Mouse (Mus musculus) neural tube, embryonic 13.5 days (tissue): ENCODE results near the gene Nup98. TPM values are rescaled to one million over a fixed set of nuclear protein-coding genes. Genes with fewer than 3 reads are reported as not detected.

Experiments used
- ATAC-seq: fragments of 200-750 bp; cut with Nextera tagmentation; 2 replicates; pipeline ENCODE4 v1.8.0; 2017; ENCODE audit warnings: low read depth, mild to moderate bottlenecking, moderate TSS enrichment, moderate library complexity
- H3K27ac ChIP-seq: fragments of 300-500 bp; sonication (generic); replicated peaks from 2 replicates; pipeline ENCODE4 v1.5.1; 2015; ENCODE audit warnings: moderate library complexity, mild to moderate bottlenecking, inconsistent platforms
- H3K27me3 ChIP-seq: fragments of 300-500 bp; sonication (generic); 2 replicates; pipeline ENCODE4 v1.6.1; 2015; ENCODE audit warnings: mild to moderate bottlenecking, inconsistent platforms
- H3K36me3 ChIP-seq: fragments of 300-500 bp; sonication (generic); 2 replicates; pipeline ENCODE4 v1.6.1; 2015; ENCODE audit warnings: mild to moderate bottlenecking, inconsistent platforms
- H3K4me1 ChIP-seq: fragments of 300-500 bp; sonication (generic); replicated peaks from 2 replicates; pipeline ENCODE4 v1.6.1; 2015; ENCODE audit warnings: inconsistent platforms
- H3K4me2 ChIP-seq: fragments of 300-500 bp; sonication (generic); 2 replicates; pipeline ENCODE4 v1.6.1; 2015; ENCODE audit warnings: inconsistent platforms, mild to moderate bottlenecking, moderate library complexity
- H3K4me3 ChIP-seq: fragments of 300-500 bp; sonication (generic); 2 replicates; pipeline ENCODE4 v1.5.1; 2015; ENCODE audit warnings: mild to moderate bottlenecking, inconsistent platforms
- H3K9ac ChIP-seq: fragments of 300-500 bp; sonication (generic); 2 replicates; pipeline ENCODE4 v1.6.1; 2015; ENCODE audit warnings: moderate library complexity, mild to moderate bottlenecking, inconsistent platforms
- H3K9me3 ChIP-seq: fragments of 300-500 bp; sonication (generic); 2 replicates; pipeline ENCODE4 v1.6.1; 2016; ENCODE audit warnings: inconsistent platforms
- WGBS: fragments of 180-500 bp; shearing (Covaris S2); methylation state at CpG from one replicate; pipeline ENCODE4 v1.1.7; 2015; 5-methylcytosine and 5-hydroxymethylcytosine counted together
- polyA plus RNA-seq: library from polyadenylated mRNA; unstranded; fragments of >200 nt; fragmentation: Nextera tagmentation; extraction: Ambion mirVana; gene quantifications from 2 replicates; pipeline ENCODE4 v1.2.1, GENCODE M21; 2015

The Nup98 gene
- polyA plus RNA-seq, 1 experiment from 2014 or later: 21.6 TPM

GRCm38 (mm10) chr7:102246956-102247797 is 37.2 kb upstream of the Nup98 start:
- WGBS: 63% methylated on average over 12 of the region's 12 CpGs
- H3K4me3 ChIP-seq: no peak overlapping the region
- no peaks in the 10 kb centered on the region for H3K27me3 ChIP-seq
- 0 out of 2 replicates have a peak overlapping the region, but pooled peaks have one; percentile 5 for H3K27ac ChIP-seq
- 0 out of 2 replicates have a peak overlapping the region, but pooled peaks have one; percentile 22 for H3K9ac ChIP-seq
- H3K4me1 ChIP-seq: peaks cover 61% of the 10 kb centered on the region
- no peaks in the 10 kb centered on the region for H3K9me3 ChIP-seq
- ATAC-seq: no peak
- no peaks in the 10 kb centered on the region; the same call in 1 of the 2 replicates for H3K36me3 ChIP-seq
- H3K4me2 ChIP-seq: peak overlapping the region; percentile 92; the same call in 1 of the 2 replicates

GRCm38 (mm10) chr7:102246265-102246664 is 36.3 kb upstream of the Nup98 start:
- Histone ChIP-seq H3K4me2 (no peak overlapping the region), H3K36me3 (peaks cover under 1% of the 10 kb centered on the region; the same call in 1 of the 2 replicates), H3K27ac (no peak overlapping the region), H3K4me1 (peaks cover 59% of the 10 kb centered on the region), H3K9me3 (no peaks in the 10 kb centered on the region), H3K4me3 (no peak overlapping the region), H3K9ac (no peak overlapping the region), H3K27me3 (no peaks in the 10 kb centered on the region)
- 74% methylated on average over 6 of the region's 6 CpGs for WGBS
- no peak for ATAC-seq

GRCm38 (mm10) chr7:102245775-102246174 is 35.8 kb upstream of the Nup98 start:
- H3K36me3 ChIP-seq: peaks cover 5% of the 10 kb centered on the region
- H3K9me3 ChIP-seq: no peaks in the 10 kb centered on the region
- H3K4me2 ChIP-seq: no peak overlapping the region
- no peaks in the 10 kb centered on the region for H3K27me3 ChIP-seq
- H3K27ac ChIP-seq: peak overlapping the region; percentile 28; the same call in 1 of the 2 replicates
- H3K4me1 ChIP-seq: peaks cover 54% of the 10 kb centered on the region
- H3K4me3 ChIP-seq: no peak overlapping the region
- WGBS: 13% methylated on average over 1 of the region's 1 CpGs
- no peak overlapping the region for H3K9ac ChIP-seq
- no peak for ATAC-seq

GRCm38 (mm10) chr7:102244782-102245535 is 35.0 kb upstream of the Nup98 start:
- no peak overlapping the region for H3K4me2 ChIP-seq
- H3K27me3 ChIP-seq: no peaks in the 10 kb centered on the region
- no peak overlapping the region for H3K4me3 ChIP-seq
- peaks cover 13% of the 10 kb centered on the region for H3K36me3 ChIP-seq
- H3K27ac ChIP-seq: peak overlapping the region; percentile 28; the same call in 1 of the 2 replicates
- no peak for ATAC-seq
- H3K9me3 ChIP-seq: no peaks in the 10 kb centered on the region
- H3K9ac ChIP-seq: no peak overlapping the region
- peaks cover 52% of the 10 kb centered on the region for H3K4me1 ChIP-seq
- WGBS: 90% methylated on average over 3 of the region's 3 CpGs

GRCm38 (mm10) chr7:102243870-102244269 is 33.9 kb upstream of the Nup98 start:
- H3K4me3 ChIP-seq: no peak overlapping the region
- no peaks in the 10 kb centered on the region for H3K9me3 ChIP-seq
- no peak overlapping the region for H3K4me2 ChIP-seq
- ATAC-seq: no peak
- peaks cover 22% of the 10 kb centered on the region for H3K36me3 ChIP-seq
- no peaks in the 10 kb centered on the region for H3K27me3 ChIP-seq
- peaks cover 45% of the 10 kb centered on the region for H3K4me1 ChIP-seq
- H3K9ac ChIP-seq: no peak overlapping the region
- H3K27ac ChIP-seq: no peak overlapping the region
- 100% methylated on average over 2 of the region's 2 CpGs for WGBS

- peaks cover 37% of the 10 kb centered on the region for H3K4me1 ChIP-seq
- no peak overlapping the region for H3K4me2 ChIP-seq
- H3K36me3 ChIP-seq: peaks cover 32% of the 10 kb centered on the region
- H3K9me3 ChIP-seq: no peaks in the 10 kb centered on the region
- H3K27ac ChIP-seq: no peak overlapping the region
- no peak overlapping the region for H3K9ac ChIP-seq
- no peaks in the 10 kb centered on the region for H3K27me3 ChIP-seq
- no peak for ATAC-seq
- H3K4me3 ChIP-seq: no peak overlapping the region
- 89% methylated on average over 3 of the region's 3 CpGs for WGBS
Measured at GRCm38 (mm10) chr7:102242917-102243316, 32.9 kb upstream of the Nup98 start.

GRCm38 (mm10) chr7:102242371-102242770 is 32.4 kb upstream of the Nup98 start:
- H3K9ac ChIP-seq: no peak overlapping the region
- no peaks in the 10 kb centered on the region for H3K27me3 ChIP-seq
- peaks cover 32% of the 10 kb centered on the region for H3K4me1 ChIP-seq
- no peak overlapping the region for H3K4me3 ChIP-seq
- H3K36me3 ChIP-seq: peaks cover 37% of the 10 kb centered on the region
- no peak overlapping the region for H3K27ac ChIP-seq
- WGBS: 86% methylated on average over 5 of the region's 5 CpGs
- ATAC-seq: no peak
- H3K9me3 ChIP-seq: no peaks in the 10 kb centered on the region
- no peak overlapping the region for H3K4me2 ChIP-seq

- H3K36me3 ChIP-seq: peaks cover 53% of the 10 kb centered on the region
- H3K4me3 ChIP-seq: no peak overlapping the region
- 0 out of 2 replicates have a peak, but pooled peaks cover 5% of the 10 kb centered on the region for H3K4me1 ChIP-seq
- no peak overlapping the region for H3K27ac ChIP-seq
- WGBS: 92% methylated on average over 16 of the region's 16 CpGs
- ATAC-seq: no peak
- H3K9me3 ChIP-seq: no peaks in the 10 kb centered on the region
- no peak overlapping the region for H3K9ac ChIP-seq
- H3K27me3 ChIP-seq: no peaks in the 10 kb centered on the region
- H3K4me2 ChIP-seq: no peak overlapping the region
Measured at GRCm38 (mm10) chr7:102239591-102239990, 29.6 kb upstream of the Nup98 start.

- H3K27ac ChIP-seq: no peak overlapping the region
- H3K36me3 ChIP-seq: peaks cover 53% of the 10 kb centered on the region
- ATAC-seq: no peak
- H3K4me2 ChIP-seq: no peak overlapping the region
- 0 out of 2 replicates have a peak, but pooled peaks cover 3% of the 10 kb centered on the region for H3K4me1 ChIP-seq
- no peaks in the 10 kb centered on the region for H3K27me3 ChIP-seq
- no peak overlapping the region for H3K9ac ChIP-seq
- H3K9me3 ChIP-seq: no peaks in the 10 kb centered on the region
- no peak overlapping the region for H3K4me3 ChIP-seq
- 82% methylated on average over 8 of the region's 8 CpGs for WGBS
Measured at GRCm38 (mm10) chr7:102238686-102239286, 28.8 kb upstream of the Nup98 start.

GRCm38 (mm10) chr7:102233059-102233458 is 23.1 kb upstream of the Nup98 start:
- Histone ChIP-seq H3K27ac (no peak overlapping the region), H3K9me3 (0 out of 2 replicates have a peak, but pooled peaks cover 4% of the 10 kb centered on the region), H3K27me3 (no peaks in the 10 kb centered on the region), H3K4me1 (no peaks in the 10 kb centered on the region), H3K4me3 (no peak overlapping the region), H3K9ac (no peak overlapping the region), H3K4me2 (no peak overlapping the region), H3K36me3 (peaks cover 33% of the 10 kb centered on the region)
- no peak for ATAC-seq
- 77% methylated on average over 4 of the region's 4 CpGs for WGBS

GRCm38 (mm10) chr7:102229814-102230213 is 19.8 kb upstream of the Nup98 start:
- WGBS: 91% methylated on average over 6 of the region's 6 CpGs
- H3K9ac ChIP-seq: no peak overlapping the region
- no peak overlapping the region for H3K27ac ChIP-seq
- H3K9me3 ChIP-seq: 0 out of 2 replicates have a peak, but pooled peaks cover 4% of the 10 kb centered on the region
- 0 out of 2 replicates have a peak, but pooled peaks cover 12% of the 10 kb centered on the region for H3K36me3 ChIP-seq
- no peak for ATAC-seq
- no peak overlapping the region for H3K4me2 ChIP-seq
- no peaks in the 10 kb centered on the region for H3K27me3 ChIP-seq
- no peak overlapping the region for H3K4me3 ChIP-seq
- no peaks in the 10 kb centered on the region for H3K4me1 ChIP-seq
